Mouse (Mus musculus) kidney, adult 18-20 months (tissue): ENCODE measurements around the gene Vim.
"Not testable (repeated sequence)": the region's sequence is repeated elsewhere in the genome, so short reads cannot be mapped to it uniquely, and the experiment has no call there.

ENCODE experiments used
- DNase-seq: peaks from one replicate; pipeline ENCODE4 v3.0.0; 2021

Vim gene

DNA sequence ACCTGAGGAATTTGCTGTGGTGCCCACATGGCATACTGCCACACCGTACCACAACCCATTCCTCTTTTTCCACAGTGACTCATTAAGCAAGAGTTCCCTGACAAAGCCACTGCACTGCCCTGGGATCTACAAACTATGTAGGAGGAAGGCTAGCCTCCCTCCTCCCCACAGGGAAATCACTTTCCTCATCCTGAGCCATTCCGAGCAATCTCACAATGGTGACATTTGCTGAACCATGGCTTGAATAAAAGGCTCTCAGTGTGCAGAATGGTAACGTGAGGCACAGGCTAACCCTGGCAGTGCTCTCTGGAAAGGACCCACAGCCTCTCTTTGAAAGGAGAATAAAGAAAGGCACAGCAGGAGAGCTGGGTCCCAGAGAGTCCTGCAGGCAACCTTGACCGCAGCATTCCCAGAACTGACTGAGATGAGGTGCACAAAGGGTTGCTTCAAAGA, 1.6 kb upstream of the Vim start:
- DNase-seq: no peak

DNA sequence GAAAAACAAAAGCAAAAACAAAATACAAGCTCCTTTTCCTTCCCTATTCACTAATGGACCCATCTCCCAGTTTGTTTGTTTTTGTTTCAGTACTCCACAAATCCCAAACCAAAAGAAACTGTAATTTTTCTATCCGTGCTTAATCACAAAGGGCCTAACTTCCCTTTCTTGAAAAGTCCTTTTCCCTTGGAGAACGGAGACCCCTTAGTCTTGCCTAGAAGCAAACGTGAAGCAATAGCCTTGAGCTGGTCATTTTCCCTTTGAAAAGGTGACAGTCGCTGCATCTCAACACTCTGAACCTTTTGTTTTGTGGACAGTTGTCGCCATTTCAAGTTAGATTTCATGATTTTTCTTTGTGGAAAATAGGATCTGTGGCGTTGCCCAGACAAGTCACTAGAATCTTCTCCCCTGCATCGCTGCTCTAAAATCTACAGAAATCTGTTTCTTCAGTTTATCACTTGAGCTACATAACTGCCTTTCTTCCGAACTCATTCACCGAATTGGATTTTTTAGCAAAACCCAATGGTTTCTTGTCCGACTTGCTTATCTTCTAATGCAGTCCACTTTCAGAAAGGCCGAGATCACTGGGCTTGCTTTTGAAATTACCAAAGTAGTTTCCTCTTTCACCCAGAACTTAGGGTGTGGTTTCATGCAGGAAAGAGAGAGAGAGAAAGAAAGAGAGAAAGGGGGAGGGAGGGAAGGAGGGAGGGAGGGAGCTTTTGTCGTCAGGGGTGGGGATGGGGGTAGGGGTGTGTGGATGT, 900 bp upstream of the Vim start:
- DNase-seq: no peak

DNA sequence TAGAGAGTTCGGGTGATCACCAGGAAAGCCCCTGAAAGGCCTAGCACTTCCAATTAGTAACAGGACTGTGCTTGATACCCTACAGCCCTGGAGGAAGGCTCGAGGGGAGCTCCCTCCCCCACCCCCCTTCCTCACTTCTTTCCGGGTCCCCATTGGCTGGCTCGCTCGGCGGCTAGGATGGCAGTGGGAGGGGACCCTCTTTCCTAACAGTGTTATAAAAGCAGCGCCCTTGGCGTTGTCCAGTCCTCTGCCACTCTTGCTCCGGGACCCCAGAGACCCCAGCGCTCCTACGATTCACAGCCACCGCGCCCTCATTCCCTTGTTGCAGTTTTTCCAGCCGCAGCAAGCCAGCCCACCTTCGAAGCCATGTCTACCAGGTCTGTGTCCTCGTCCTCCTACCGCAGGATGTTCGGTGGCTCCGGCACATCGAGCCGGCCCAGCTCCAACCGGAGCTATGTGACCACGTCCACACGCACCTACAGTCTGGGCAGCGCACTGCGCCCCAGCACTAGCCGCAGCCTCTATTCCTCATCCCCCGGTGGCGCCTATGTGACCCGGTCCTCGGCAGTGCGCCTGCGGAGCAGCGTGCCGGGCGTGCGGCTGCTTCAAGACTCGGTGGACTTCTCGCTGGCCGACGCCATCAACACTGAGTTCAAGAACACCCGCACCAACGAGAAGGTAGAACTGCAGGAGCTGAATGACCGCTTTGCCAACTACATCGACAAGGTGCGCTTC, 506 bp downstream of the Vim start:
- peak; percentile 62 for DNase-seq

DNA sequence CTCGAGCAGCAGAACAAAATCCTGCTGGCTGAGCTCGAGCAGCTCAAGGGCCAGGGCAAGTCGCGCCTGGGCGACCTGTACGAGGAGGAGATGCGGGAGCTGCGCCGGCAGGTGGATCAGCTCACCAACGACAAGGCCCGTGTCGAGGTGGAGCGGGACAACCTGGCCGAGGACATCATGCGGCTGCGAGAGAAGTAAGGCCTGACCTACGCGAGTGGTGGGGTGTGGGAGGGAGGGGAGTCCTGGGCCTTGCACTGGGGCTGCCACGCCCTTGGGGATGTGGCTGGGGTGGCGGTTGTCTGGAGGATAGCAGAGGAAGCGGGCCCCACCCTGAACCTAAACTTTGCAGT, 1.0 kb downstream of the Vim start:
- DNase-seq: no peak

DNA sequence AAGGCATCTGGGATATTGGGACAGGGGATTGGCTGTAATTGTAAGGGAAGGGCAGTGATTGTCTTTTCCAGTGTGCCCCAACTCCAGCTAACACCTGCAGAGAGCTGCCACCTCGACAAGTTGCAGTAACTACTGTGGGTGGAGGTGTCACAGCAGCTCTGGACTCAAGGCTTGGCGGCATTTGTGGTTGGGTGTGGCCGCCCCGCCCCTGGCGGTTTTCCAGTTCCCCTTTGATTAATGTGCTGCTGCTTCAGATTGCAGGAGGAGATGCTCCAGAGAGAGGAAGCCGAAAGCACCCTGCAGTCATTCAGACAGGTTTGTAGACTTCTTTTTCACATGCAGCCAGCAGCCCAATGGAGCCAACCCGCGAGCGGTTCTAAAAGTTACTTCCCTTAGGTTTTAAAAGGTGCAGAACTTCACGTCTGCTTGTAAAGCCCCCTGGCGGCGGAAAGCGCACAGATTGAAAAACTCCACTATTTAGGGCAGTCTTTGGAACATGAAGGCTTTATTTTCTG, 1.6 kb downstream of the Vim start:
- DNase-seq: peak; percentile 85

DNA sequence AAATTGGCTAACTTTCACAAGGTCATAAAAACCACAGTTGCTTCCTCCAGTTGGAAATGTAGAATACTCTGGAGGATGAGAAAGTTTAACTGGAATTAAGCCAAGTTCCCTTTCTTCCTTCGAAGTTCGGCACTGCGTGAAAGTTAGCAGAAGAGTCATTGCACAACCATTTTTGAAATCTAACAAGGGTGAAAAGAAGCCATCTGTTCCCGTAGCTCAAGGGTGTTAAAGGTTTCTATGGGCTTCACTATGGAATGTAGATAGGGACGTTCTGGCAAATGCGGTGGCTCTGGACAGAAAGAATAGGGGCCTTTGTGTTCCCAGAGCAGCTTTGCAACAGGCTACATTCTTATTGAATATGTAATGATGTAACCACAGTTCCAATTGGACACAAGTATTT, 2.2 kb downstream of the Vim start:
- no peak for DNase-seq

DNA sequence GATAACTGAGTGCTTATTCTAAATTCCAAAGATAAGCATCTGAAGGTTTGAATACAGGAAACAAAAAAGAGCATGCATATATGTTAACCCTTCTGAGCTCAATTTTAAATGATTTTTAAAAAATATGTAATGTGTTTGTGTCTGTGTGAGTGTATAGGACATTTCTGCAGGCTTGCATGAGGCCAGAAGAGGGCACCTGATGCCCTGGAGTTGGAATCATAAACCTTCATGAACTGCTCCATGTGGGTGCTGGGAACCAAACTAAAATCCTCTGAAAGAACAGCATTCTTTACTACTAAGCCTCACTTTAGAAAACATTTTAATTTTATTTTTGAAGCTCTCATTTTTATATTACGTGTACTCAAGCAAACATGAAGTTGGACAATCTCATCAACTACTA, 3.7 kb downstream of the Vim start:
- no peak for DNase-seq

DNA sequence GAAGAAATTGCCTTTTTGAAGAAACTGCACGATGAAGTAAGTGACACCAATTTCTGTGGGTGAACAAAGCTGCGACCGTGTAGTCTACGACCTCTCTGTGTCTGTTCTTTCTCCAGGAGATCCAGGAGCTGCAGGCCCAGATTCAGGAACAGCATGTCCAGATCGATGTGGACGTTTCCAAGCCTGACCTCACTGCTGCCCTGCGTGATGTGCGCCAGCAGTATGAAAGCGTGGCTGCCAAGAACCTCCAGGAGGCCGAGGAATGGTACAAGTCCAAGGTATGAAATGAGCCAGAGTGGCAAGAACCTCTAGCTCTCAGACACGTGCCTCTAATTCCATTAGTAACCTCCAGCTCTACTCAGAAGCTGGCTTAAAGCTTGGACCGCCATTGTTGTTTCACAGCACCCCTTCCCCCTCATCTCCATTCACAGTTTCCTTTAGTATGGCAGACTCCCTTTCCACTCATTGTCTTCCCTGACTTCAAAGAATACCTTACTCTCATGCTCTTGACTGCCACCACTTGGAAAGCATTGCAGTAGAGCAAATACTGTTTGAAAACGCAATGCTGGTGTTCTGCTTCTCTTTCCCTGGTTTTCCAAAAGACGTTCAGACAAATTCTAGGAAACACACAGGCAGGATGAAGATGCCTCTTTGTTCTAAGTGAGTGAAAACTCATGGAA, 4.9 kb downstream of the Vim start:
- DNase-seq: no peak

DNA sequence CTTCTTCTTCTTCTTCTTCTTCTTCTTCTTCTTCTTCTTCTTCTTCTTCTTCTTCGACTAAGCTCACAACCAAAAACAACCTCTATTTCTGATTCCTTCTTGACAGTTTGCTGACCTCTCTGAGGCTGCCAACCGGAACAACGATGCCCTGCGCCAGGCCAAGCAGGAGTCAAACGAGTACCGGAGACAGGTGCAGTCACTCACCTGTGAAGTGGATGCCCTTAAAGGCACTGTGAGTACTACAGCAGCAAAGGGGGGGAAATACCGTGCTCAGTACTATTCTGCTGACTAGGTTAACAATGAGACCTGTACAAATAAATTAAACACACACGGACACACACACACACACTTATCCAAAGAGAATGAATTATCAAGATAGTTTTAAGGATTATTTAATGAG, 5.6 kb downstream of the Vim start:
- DNase-seq: no peak

DNA sequence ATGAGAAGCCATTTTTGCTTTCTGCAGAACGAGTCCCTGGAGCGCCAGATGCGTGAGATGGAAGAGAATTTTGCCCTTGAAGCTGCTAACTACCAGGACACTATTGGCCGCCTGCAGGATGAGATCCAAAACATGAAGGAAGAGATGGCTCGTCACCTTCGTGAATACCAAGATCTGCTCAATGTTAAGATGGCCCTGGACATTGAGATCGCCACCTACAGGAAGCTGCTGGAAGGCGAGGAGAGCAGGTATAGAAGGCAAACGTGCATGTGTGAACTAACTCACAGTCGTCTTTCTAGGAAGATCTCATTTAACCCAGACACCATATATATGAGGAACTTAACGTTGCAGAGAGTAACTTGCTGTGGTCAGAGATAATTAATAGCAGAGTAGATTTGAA, 6.3 kb downstream of the Vim start:
- DNase-seq: no peak

DNA sequence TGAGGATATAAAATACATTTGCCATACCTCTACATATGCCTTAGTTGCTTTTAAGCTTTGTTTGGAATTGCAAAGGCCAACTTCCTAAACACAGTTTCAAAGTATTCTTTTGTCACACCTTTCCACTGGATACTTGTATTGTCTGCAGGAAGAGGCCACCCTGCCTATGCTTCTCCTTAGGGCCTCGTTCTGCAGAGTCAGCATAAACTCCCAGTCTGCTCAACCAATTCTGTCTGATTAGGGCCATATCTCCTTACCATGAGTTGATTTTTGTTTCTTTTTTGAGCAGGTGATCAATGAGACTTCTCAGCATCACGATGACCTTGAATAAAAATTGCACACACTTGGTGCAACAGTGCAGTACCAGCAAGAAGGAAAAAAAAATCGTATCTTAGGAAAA, 8.5 kb downstream of the Vim start:
- DNase-seq: no peak

DNA sequence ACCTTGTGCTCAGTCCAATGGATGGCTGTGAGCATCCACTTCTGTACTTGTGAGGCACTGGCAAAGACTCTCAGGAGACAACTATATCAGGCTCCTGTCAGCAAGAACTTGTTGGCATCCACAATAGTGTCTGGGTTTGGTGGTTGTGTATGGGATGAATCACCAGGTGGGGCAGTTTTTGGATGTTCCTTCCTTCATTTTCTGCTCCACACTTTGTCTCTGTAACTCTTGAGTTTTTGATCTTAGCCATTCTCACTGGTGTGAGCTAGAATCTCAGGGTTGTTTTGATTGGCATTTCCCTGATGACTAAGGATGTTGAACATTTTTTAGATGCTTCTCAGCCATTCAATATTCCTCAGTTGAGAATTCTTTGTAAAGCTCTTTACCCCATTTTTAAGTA, 10.0 kb downstream of the Vim start:
- not testable (repeated sequence) for DNase-seq

DNA sequence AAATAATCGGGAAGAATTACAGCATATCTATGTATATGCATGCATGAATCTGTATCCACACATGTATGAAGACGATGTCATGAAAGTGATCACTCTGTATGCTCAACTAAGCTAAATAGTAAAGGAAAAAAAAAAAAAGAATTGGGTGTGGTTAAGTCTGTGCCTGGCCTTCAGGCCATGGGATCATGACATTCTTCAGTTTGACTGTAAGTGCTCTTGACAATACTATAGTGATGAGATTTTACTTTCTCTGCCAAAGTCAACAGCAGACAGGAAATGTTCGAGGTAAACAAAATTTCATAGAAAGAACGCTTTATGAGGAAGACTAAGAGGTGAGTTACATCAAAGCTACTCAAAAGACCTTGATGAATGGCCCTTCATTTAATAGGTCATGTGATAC, 19.6 kb downstream of the Vim start:
- DNase-seq: no peak

DNA sequence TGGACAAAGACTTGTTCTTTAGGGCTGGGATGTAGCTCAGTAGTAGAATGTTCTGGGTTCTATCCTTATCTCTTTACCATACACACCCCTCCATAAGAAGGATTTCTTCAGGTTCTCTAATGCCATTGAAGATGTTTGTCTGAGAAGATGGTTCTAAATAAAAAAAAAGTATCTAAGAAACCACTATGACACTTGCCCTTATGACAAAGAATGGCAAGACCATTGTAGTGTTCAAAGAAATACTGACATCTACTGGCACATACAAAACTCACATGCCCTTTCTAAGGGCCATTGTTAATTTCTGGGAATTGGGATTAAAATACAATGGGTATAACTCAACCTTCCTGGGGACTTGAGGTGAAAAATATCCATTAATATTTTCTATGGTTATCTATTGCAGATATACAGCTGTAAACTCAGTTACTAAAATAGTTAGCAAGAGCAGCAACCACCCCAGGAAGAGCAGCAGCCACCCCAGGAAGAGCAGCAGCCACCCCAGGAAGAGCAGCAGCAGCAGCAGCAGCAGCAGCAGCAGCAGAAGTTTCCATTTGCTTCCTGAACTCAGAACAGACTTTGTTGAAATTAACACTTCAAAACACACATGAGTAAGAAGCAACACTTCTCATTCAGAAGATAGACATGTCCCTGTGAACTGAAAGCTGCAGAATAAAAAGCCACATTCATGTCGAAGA, 23.4 kb downstream of the Vim start:
- no peak for DNase-seq

DNA sequence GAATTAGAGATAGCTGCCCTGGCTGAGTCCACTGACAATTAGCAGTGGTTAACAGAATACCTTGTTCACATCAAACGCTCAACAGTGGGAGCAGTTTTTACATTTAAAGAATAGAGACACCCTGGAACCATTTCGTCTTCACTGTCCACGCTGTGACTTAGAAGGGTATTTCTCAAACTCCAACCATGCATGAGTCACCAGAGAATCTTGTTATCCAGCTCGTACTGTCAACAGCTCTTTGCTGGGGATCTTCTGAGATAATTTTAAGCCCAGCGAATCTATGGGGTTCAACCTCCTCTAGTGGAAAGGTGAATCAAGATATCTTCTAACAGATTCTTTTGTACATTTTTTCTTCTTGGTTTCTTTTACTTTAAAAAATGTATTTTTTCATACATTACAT, 24.4 kb downstream of the Vim start:
- no peak for DNase-seq

DNA sequence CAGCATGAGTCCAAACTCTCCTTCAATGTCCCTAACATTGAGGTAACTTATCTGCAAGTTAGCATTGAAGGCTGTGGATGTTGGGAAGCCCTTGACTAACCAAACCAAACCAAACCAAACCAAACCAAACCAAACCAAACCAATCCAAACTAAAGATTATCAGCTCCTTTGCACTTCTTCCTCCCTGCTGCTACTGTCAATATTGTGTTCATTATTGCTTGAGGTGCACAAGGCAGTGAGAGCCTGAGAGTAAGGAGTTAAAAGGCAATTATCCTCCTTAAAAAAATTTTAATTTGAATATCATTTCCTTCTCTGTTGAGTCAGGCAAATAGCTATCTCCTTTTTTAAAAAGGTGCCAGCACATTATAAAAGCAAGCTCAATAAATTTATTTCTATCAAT, 29.4 kb downstream of the Vim start:
- no peak for DNase-seq

DNA sequence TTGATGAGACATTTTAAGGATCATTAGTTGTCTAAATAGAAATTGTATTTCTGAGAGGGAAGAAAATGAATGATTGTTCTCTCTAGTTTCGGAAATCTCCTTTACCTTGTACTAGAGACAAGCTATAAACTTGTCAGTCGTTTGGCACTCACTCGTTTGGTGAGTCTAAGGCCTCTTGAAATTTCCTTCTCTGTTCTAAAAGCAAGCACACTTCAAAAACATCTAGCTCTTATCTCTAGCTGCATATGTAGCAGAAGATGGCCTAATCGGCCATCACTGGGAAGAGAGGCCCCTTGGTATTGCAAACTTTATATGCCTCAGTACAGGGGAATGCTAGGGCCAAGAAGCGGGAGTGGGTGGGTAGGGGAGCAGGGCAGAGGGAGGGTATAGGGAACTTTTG, 29.9 kb downstream of the Vim start:
- not testable (repeated sequence) for DNase-seq

DNA sequence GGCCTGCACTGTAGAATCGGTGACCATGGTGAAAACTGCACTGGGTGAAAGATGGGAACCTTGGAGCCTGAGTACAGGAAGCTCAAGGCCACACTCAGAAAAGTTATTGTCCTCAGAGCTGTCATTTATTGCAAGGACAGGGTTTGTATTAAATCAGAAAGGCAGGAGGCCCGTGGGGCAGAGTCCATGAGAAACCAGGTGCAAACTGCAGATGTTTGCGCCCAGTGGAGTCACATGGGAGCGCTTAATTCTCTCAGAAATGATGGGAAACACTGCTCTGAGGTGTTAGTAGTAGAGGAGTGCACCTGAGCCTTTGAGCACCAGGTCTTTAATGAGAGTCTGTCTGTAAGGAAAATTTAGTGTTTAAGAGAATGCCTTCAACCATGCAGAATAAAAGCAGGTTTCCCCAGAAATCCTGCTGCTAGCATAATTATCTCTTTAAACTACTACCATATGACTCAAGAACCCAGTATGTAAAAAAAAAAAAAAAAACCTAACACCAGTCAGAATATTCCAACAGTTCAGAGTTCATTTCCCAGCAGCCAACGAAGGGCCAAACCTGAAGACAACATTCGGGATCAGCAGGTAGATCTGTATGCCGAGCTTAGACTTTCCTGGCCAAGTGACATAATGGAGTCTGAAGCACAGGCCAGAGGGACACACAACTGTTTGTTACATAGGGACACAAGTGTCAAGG, 56.6 kb downstream of the Vim start:
- DNase-seq: no peak
